Mouse (Mus musculus) layer of hippocampus, postnatal 14 days (tissue): ENCODE measurements around the gene Cym. TPM values are rescaled to one million over a fixed set of nuclear protein-coding genes. Genes with fewer than 3 reads are reported as not detected.
A peak's percentile ranks its signal among the peaks of the same experiment; 100 is the strongest.

Source experiments
- DNase-seq, 2 experiments: peaks; one replicate each; pipeline ENCODE4 v3.0.0; 2021 to 2022; ENCODE audit warnings: low spot score in 2 of 2, mixed read lengths in 1 of 2
- long read RNA-seq, 2 experiments: library from polyadenylated mRNA; stranded (forward); transcript quantifications; one replicate each; pipeline ENCODE4 v2.0.0; 2021
- total RNA-seq, 2 experiments: library from RNA; stranded (reverse); gene quantifications; 2 replicates each; pipeline ENCODE4 v1.2.3; 2021

Cym gene
- total RNA-seq, result not detected
- long read RNA-seq, experiment 1, result 0 reads
- long read RNA-seq, experiment 2, result 0 reads

GRCm38 (mm10) chr3:107221608-107222007, at the start of gene Cym:
Gene Cym, minus strand, starts transcription at chr3:107221732.
- no peak for DNase-seq

GRCm38 (mm10) chr3:107266814-107267345, 45.3 kb upstream of the Cym start:
- DNase-seq, result no peak

- DNase-seq, result peak in 1 of 2 experiments; percentile 55
Observed at GRCm38 (mm10) chr3:107261851-107262165, 40.3 kb upstream of the Cym start.

GRCm38 (mm10) chr3:107260956-107261850, 39.7 kb upstream of the Cym start:
- DNase-seq, result peak; percentile 37 to 52

- peak in 1 of 2 experiments; percentile 49 for DNase-seq
Observed at GRCm38 (mm10) chr3:107257924-107258323, 36.4 kb upstream of the Cym start.

GRCm38 (mm10) chr3:107256724-107257123, 35.2 kb upstream of the Cym start:
- no peak for DNase-seq

- DNase-seq, result no peak
Observed at GRCm38 (mm10) chr3:107255992-107256391, 34.5 kb upstream of the Cym start.

GRCm38 (mm10) chr3:107253925-107254324, 32.4 kb upstream of the Cym start:
- no peak for DNase-seq

- no peak for DNase-seq
Observed at GRCm38 (mm10) chr3:107252035-107252434, 30.5 kb upstream of the Cym start.

GRCm38 (mm10) chr3:107250320-107250719, 28.8 kb upstream of the Cym start:
- DNase-seq, result no peak

GRCm38 (mm10) chr3:107249042-107249441, 27.5 kb upstream of the Cym start:
- no peak for DNase-seq

- DNase-seq, result no peak
Observed at GRCm38 (mm10) chr3:107246876-107247275, 25.3 kb upstream of the Cym start.

GRCm38 (mm10) chr3:107241389-107242094, 20.0 kb upstream of the Cym start:
- DNase-seq, result no peak

GRCm38 (mm10) chr3:107239607-107240006, 18.1 kb upstream of the Cym start, which contains the start of gene Prok1:
Gene Prok1, minus strand, starts transcription at chr3:107239707.
- DNase-seq, result no peak

- DNase-seq, result no peak
Observed at GRCm38 (mm10) chr3:107238471-107238980, 17.0 kb upstream of the Cym start.

GRCm38 (mm10) chr3:107238051-107238450, 16.5 kb upstream of the Cym start:
- DNase-seq, result no peak

- no peak for DNase-seq
Observed at GRCm38 (mm10) chr3:107233945-107234344, 12.4 kb upstream of the Cym start.

- DNase-seq, result peak; percentile 90 to 92
Observed at GRCm38 (mm10) chr3:107233351-107233813, 11.8 kb upstream of the Cym start.

- DNase-seq, result no peak
Observed at GRCm38 (mm10) chr3:107231202-107231601, 9.7 kb upstream of the Cym start.

GRCm38 (mm10) chr3:107230527-107230926, 9.0 kb upstream of the Cym start, which contains the start of gene A630076J17Rik:
Gene A630076J17Rik, plus strand, starts transcription at chr3:107230614.
- DNase-seq, result no peak

GRCm38 (mm10) chr3:107229822-107230221, 8.3 kb upstream of the Cym start:
- DNase-seq, result no peak

- DNase-seq, result no peak
Observed at GRCm38 (mm10) chr3:107229221-107229620, 7.7 kb upstream of the Cym start.
